Mouse (Mus musculus): ENCODE measurements at regions not wholly inside any gene's neighbourhood (a gene's known extent, or its start where the extent isn't known, plus 50 kb on each side); places are given as distances from the start of the nearest gene placed in this dataset.

- DNase-seq (ENCODE audit: low spot score), result no peak
Measured at GRCm38 (mm10) chr14:46302601-46303000, 76.6 kb upstream of the Gm15217 start.

GRCm38 (mm10) chr14:46305267-46305666 lies 73.9 kb upstream of the Gm15217 start:
- no peak for DNase-seq (ENCODE audit: low spot score)

- DNase-seq (ENCODE audit: low spot score), result no peak
Measured at GRCm38 (mm10) chr14:46313064-46313463, 66.2 kb upstream of the Gm15217 start.

- DNase-seq (ENCODE audit: low spot score), result no peak
Measured at GRCm38 (mm10) chr14:46316521-46316920, 62.7 kb upstream of the Gm15217 start.

- DNase-seq (ENCODE audit: low spot score), result no peak
Measured at GRCm38 (mm10) chr14:46317406-46318045, 61.7 kb upstream of the Gm15217 start.

GRCm38 (mm10) chr14:46328064-46328463 lies 51.1 kb upstream of the Gm15217 start:
- no peak for DNase-seq (ENCODE audit: low spot score)

Data from left cerebral cortex, adult 11 months (tissue).